Mouse (Mus musculus) adrenal gland, postnatal 14 days (tissue): Measurements from ENCODE around the gene Hist1h3e. TPM values are rescaled to one million over a fixed set of nuclear protein-coding genes. Genes with fewer than 3 reads are reported as not detected.

ENCODE experiments used
- DNase-seq: peaks from one replicate; pipeline ENCODE4 v3.0.0; 2021; ENCODE audit warnings: mixed read lengths
- total RNA-seq: library from RNA; stranded (reverse); gene quantifications from 2 replicates; pipeline ENCODE4 v1.2.3, GENCODE M21; 2021

Gene Hist1h3e
- total RNA-seq, 1 experiment from 2014 or later, result 184 TPM

DNA sequence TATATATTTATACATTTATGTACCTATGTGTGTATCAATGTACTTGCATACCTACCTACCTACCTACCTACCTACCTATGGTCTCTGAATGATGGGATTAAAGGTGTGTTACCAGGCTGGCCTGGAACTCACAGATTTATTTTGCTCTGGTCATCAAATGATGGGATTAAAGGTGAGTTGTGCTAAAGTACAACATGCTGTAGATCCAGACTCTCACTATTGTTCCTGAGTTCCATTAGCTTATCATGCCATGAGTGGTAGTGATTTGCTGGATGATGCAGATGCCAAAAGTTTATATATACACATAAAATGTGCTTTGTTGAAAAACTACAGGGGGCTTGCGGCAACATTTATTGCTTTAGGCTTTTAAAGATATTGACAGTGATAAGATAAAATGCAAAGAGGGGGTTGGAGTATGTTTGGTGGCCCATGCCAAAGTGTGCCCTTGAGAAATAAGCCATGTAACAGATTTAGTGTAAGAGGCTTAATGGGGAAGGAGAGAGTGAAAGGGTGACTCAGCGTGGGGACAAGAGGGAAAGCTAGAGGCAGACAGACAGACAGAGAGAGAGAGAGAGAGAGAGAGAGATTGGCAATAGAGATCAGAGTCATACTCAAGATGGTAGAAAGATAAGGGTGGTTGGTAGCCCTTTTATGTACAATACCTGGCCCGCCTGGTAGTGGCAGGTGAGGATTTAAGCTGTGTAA is 25.0 kb downstream of the Hist1h3e start:
- DNase-seq, result no peak

- DNase-seq, result no peak
These were observed 25.9 kb downstream of the Hist1h3e start for GRCm38 (mm10) chr13:23536076-23536822.

- DNase-seq, result peak; percentile 92
These were observed 26.8 kb downstream of the Hist1h3e start, which contains the start of gene Hist1h3g for GRCm38 (mm10) chr13:23535137-23536075. TSS of gene Hist1h3g (plus strand) at chr13:23535422.

DNA sequence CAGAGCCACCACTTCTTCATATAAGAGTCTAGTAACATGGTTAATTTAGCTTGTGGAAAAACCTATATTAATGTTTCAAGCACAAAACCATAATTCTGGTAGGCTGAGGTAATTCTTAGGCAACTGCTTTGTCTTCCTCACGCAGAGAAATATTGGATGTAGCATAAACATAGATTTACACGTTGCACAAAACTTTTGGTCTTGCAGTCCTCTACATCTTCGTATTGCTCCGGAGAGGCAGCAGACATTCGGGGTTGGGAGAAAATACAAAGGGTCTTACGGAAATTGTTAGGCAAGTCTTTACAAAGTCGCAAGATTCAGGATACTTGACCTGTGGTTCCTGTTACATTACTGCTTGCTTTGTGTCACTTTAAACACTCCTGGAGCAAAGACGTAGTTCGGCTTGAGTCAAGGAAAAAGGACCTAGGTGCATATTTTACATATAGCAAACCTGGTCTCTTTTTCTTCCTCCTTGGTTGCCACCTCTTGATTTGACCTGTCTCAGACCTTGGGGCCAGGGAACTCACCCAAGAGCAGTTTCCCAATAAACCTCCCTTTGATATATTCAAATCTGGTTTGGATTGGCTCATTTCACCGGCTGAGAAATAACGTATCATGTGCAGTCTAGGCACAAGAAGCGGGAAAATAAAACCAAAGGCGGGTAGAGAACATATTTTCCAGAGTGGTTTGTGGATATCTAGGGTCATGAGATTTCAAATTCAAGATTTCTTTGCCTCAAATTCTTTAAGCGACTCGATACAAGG is 27.6 kb downstream of the Hist1h3e start:
- peak; percentile 59 for DNase-seq

- DNase-seq, result peak; percentile 76
These were observed 28.4 kb downstream of the Hist1h3e start, which contains the start of gene Hist1h2af for GRCm38 (mm10) chr13:23533560-23534367. TSS of gene Hist1h2af (plus strand) at chr13:23533906.

GRCm38 (mm10) chr13:23532262-23533075 is 29.7 kb downstream of the Hist1h3e start:
- DNase-seq, result no peak

DNA sequence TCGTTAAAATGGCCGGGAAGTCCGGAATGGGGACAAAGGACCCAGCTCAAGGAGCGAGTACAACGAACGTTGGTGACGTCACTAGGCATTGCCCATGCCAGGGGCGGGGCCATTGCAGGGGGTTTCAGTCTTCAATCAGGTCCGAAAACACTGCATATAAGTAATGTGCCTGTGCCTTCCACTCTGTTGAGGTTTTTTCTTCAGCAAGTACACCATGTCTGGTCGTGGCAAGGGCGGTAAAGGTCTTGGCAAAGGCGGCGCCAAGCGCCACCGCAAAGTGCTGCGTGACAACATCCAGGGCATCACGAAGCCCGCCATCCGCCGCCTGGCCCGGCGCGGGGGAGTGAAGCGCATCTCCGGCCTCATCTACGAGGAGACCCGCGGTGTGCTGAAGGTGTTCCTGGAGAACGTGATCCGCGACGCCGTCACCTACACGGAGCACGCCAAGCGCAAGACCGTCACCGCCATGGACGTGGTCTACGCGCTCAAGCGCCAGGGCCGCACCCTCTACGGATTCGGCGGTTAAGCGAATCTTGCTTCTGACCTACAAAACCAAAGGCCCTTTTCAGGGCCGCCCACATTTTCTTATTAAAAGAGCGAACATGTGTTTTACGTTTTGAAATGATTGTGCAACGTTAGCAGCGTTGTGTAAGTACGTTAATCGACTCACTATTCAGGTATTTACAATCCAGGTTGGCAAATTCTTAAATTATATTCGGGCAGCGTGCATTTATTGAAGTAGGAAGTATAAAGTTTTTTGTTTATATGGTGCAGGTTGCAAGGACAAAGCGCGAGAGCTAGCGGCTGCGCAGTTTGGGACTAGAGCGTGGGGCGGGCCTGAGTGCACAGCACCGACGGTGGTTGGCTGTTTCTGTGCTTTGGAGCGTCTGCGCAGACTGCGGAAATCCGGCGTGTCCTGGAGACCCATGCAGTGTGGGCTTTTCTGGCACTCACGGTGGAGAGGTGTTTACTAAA is 31.0 kb downstream of the Hist1h3e start, which contains the start of gene Hist1h4h:
Gene Hist1h4h (plus strand): TSS at position 150 of the 975 bp plus-strand sequence.
- DNase-seq, result peak; percentile 98

- DNase-seq, result peak; percentile 68
These were observed 31.8 kb downstream of the Hist1h3e start for GRCm38 (mm10) chr13:23530181-23530900.

DNA sequence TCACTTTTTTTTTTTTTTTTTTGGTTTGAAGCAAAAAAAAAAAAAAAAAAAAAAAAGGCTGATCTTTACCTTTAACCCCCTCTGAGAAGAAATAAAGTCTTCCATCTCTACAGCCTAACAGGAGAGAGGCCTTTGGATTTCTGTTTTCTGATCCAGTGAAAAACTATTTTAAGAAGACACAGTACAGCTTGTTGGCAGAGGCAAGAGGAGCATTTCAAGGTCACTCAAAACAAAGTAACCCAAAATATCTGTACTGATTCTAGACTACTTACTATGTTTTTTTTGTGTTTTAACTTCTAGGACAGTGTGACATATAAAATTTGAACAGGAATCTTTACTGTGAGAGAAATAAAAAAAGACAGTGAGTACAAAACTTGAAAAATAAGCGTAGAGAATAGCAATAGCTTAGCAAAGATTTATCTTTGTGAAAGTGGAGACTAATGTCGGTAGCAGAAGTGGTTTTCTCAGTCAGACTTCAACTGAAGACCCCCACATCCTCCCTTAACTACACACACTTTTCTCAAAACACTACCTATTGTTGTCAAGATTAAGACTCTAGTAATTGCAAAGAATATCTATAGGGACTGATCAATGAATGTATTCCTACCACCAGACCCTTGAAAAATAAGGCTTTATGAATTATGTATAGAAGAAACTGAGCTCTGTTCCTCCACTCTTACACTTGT is 32.5 kb downstream of the Hist1h3e start:
- DNase-seq, result no peak

GRCm38 (mm10) chr13:23529005-23529404 is 33.2 kb downstream of the Hist1h3e start:
- no peak for DNase-seq

DNA sequence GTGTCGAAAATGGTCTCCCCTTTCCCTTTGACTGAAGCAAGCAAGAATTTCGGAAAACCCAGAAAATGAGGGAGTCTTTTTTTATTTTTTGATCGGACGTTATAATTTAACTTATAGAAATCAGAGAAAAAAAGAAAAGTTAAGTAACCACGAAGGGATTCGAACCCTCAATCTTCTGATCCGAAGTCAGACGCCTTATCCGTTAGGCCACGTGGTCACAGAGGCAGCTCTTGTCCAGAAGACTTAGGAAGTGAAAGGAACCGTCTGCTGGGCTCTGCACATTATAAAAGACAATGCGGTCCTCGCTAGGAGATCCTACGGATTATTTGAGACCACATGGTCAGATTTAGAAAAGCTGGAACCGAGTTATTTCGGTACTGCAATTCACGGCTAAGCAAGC is 35.9 kb downstream of the Hist1h3e start:
- peak; percentile 93 for DNase-seq

DNA sequence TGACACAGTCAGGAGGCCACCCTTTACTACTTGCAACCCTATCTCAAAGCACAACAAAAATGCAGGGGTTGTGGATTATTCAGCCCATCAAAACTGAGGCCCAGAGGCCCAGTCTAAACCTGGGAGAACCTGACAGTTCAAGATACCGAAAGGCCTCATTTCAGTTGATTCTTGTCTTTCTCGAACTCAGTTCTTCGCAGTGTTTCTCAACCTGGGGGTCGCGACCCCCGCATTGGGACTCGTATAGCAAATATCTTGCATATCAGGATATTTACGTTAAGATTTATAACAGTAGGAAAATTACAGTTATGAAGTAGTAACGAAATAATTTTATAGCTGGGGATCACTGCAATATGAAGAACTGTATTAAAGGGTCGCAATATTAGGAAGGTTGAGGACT is 36.3 kb downstream of the Hist1h3e start:
- DNase-seq, result no peak

GRCm38 (mm10) chr13:23524654-23525053 is 37.5 kb downstream of the Hist1h3e start:
- DNase-seq, result peak; percentile 87

GRCm38 (mm10) chr13:23523976-23524375 is 38.2 kb downstream of the Hist1h3e start:
- DNase-seq, result no peak

- DNase-seq, result peak; percentile 89
These were observed 40.5 kb downstream of the Hist1h3e start for GRCm38 (mm10) chr13:23521703-23522102.

GRCm38 (mm10) chr13:23519416-23519815 is 42.8 kb downstream of the Hist1h3e start:
- DNase-seq, result peak; percentile 85

- DNase-seq, result peak; percentile 84
These were observed 43.3 kb downstream of the Hist1h3e start for GRCm38 (mm10) chr13:23518885-23519284.
